Mouse (Mus musculus) ES-Bruce4 (cell line): ENCODE results near the gene Ndufs7. TPM values are rescaled to one million over a fixed set of nuclear protein-coding genes. Genes with fewer than 3 reads are reported as not detected.

ENCODE experiments used
- H3K27ac ChIP-seq: 2 replicates; pipeline ENCODE4 v1.5.1; 2012; ENCODE audit warnings: low read length, inconsistent platforms; ENCODE audit not compliant: insufficient read depth
- H3K27me3 ChIP-seq: 2 replicates; pipeline ENCODE4 v1.6.1; 2012; ENCODE audit warnings: mild to moderate bottlenecking, low read length, inconsistent platforms; ENCODE audit not compliant: control insufficient read depth, poor library complexity, insufficient read depth, severe bottlenecking
- H3K36me3 ChIP-seq: 2 replicates; pipeline ENCODE4 v1.6.1; 2012; ENCODE audit warnings: inconsistent platforms, mild to moderate bottlenecking, low read length, moderate library complexity; ENCODE audit not compliant: control insufficient read depth, poor library complexity, insufficient read depth, severe bottlenecking
- H3K4me1 ChIP-seq: one replicate; pipeline ENCODE4 v1.8.1; 2011; ENCODE audit warnings: low read length; ENCODE audit not compliant: control insufficient read depth, insufficient read depth
- H3K4me3 ChIP-seq: 2 replicates; pipeline ENCODE4 v1.5.1; 2011; ENCODE audit warnings: low read depth, mild to moderate bottlenecking, low read length
- H3K9ac ChIP-seq: 2 replicates; pipeline ENCODE4 v1.6.1; 2012; ENCODE audit warnings: low read depth, mild to moderate bottlenecking, inconsistent platforms; ENCODE audit not compliant: poor library complexity, severe bottlenecking
- H3K9me3 ChIP-seq: replicated peaks from 2 replicates; pipeline ENCODE4 v1.6.1; 2012; ENCODE audit warnings: mild to moderate bottlenecking, low read length, inconsistent platforms; ENCODE audit not compliant: control insufficient read depth, poor library complexity, insufficient read depth, severe bottlenecking
- CTCF ChIP-seq: IDR thresholded peaks from one replicate; pipeline ENCODE4 v1.8.1; 2011; ENCODE audit warnings: low read depth, low read length
- EP300 ChIP-seq: IDR thresholded peaks from 2 replicates; pipeline ENCODE4 v1.6.1; 2011; ENCODE audit warnings: low read depth, low read length; ENCODE audit not compliant: insufficient read depth
- POLR2A ChIP-seq: IDR thresholded peaks from one replicate; pipeline ENCODE4 v1.8.1; 2011; ENCODE audit warnings: low read length; ENCODE audit not compliant: insufficient read depth
- polyA plus RNA-seq: library from polyadenylated mRNA; stranded (reverse); fragments of >200 nt; gene quantifications from 2 replicates; pipeline ENCODE4 v1.2.4, GENCODE M21; 2011; ENCODE audit warnings: low read depth; ENCODE audit not compliant: missing spikeins, insufficient read depth, insufficient read length

The Ndufs7 gene
- polyA plus RNA-seq, 1 experiment, result 63.9 TPM

- H3K27me3 ChIP-seq, result no peaks in the 10 kb centered on the region
- no peak overlapping the region for H3K9ac ChIP-seq
- H3K9me3 ChIP-seq, result no peaks in the 10 kb centered on the region
- no peak overlapping the region for H3K27ac ChIP-seq
- TF ChIP-seq EP300 (no peak), CTCF (no peak)
- no peak overlapping the region for H3K4me3 ChIP-seq
- H3K4me1 ChIP-seq, result no peaks in the 10 kb centered on the region
- H3K36me3 ChIP-seq, result peaks cover 4% of the 10 kb centered on the region; the same call in 1 of the 2 replicates
Observed at GRCm38 (mm10) chr10:80258752-80259462, 10.0 kb downstream of the Ndufs7 start.

GRCm38 (mm10) chr10:80259463-80259805 lies 10.5 kb downstream of the Ndufs7 start:
- TF ChIP-seq CTCF (no peak), EP300 (no peak), POLR2A (no peak)
- Histone ChIP-seq H3K9me3 (no peaks in the 10 kb centered on the region), H3K9ac (no peak overlapping the region), H3K4me3 (no peak overlapping the region), H3K27ac (no peak overlapping the region), H3K27me3 (no peaks in the 10 kb centered on the region), H3K36me3 (peaks cover 4% of the 10 kb centered on the region; the same call in 1 of the 2 replicates), H3K4me1 (no peaks in the 10 kb centered on the region)

DNA sequence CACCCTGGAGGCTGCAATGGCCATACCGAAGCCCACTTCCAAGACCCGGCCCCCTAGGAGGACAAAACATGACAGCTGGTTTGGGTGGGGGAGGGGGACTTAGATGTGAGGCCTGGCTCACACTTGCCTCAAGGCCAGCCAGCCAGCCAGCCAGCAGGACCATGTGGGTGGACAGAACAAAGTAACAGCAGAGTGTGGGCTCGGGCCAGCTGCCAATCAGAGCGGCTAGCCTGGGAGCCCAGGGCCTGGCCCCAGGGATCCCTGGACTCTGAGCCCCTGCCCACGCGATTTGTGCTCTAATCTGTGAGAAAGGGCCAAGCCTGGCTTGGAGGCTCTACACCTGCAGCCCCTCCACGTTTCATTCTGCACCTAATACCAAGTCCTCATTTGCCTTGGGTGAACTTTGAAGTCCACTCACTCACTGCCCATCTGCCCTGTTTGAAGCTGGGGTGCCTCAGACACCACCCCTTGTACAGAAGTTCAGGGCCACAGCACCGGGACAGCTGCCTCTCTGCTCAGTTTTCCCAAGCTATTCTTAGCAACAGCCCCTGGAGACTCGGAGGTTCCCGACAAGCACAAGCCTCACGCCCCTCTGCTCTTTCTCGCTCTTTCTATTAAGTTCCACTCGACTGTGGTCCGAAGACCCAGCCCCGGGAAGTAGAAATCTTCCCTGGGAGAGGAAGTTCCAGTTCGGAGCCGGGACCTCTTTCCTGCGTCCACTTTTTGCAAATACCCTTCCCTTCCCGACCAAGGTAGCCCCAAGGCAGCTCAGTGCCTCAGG lies 11.1 kb downstream of the Ndufs7 start:
- TF ChIP-seq POLR2A, result no peak
- no peak for TF ChIP-seq EP300
- no peak for TF ChIP-seq CTCF
- H3K4me1 ChIP-seq, result no peaks in the 10 kb centered on the region

DNA sequence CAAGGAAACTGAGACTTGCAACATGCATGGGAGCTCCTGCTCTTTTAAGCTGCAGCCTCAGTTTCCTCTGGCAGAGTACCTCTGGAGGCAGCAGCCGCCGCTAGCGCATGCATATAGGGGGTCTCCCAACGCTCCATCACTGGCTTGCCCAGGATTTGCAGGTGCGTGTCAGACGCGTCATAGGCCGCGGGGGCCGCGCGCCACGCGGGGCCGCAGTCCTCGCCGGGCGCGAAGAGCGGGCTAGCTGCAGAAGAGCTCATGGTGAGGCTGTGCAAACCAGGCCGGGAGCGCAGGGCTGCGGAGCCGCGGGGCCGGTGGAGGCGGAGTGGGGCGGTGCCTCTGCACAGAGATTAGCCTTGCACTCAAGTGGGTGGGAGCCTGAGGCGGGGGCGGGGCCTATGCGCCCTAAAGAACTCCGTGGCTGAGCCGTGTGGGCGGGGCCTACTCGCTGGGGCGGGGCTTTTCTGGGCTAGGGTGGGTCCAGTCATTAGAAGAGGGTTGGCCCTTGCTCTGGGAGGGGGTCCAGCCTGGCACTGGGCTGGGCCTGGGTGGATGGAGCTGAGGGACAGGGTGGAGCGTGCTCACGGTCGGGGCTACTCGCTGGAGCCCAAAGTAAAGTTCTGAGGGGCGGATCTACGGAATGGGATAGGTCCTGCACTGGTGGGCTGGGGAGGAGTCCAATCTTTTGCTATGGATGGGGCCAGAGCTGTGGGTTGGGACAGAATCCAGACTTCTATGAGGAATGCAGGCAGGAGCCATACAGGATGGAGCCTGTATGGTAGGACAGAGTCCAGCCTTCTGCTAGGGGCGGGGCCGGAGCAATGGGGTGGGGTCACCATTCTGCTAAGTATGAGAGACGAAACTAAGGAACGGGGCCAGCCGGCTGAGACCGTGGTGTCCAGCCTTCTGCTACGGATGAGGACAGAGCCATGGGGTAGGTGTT lies 12.0 kb downstream of the Ndufs7 start, which contains the start of the genes Gamt and Dazap1:
Gamt (minus strand) TSS at position 371 of the 943 bp plus-strand sequence.
Dazap1 (plus strand) TSS at position 845 of the 943 bp plus-strand sequence.
- no peaks in the 10 kb centered on the region for H3K4me1 ChIP-seq
- H3K4me3 ChIP-seq, result peak within 1 kb of the TSS; percentile 70
- H3K9ac ChIP-seq, result peak within 1 kb of the TSS; percentile 26
- no peaks in the 10 kb centered on the region for H3K36me3 ChIP-seq
- no peaks in the 10 kb centered on the region for H3K27me3 ChIP-seq
- peak within 1 kb of the TSS; percentile 33; the same call in 1 of the 2 replicates for H3K27ac ChIP-seq
- TF ChIP-seq POLR2A, result no peak
- no peak for TF ChIP-seq CTCF
- no peak for TF ChIP-seq EP300
- no peaks in the 10 kb centered on the region for H3K9me3 ChIP-seq

More for the DNA sequence above, 11.1 kb downstream of the Ndufs7 start:
- Histone ChIP-seq H3K27ac (no peak overlapping the region), H3K4me3 (peak overlapping the region; percentile 56), H3K36me3 (peaks cover 4% of the 10 kb centered on the region; the same call in 1 of the 2 replicates), H3K27me3 (no peaks in the 10 kb centered on the region), H3K9me3 (no peaks in the 10 kb centered on the region), H3K9ac (no peak overlapping the region)

- H3K27ac ChIP-seq, result 0 out of 2 replicates have a peak overlapping the region, but pooled peaks have one; percentile 33
- H3K9me3 ChIP-seq, result no peaks in the 10 kb centered on the region
- H3K4me1 ChIP-seq, result no peaks in the 10 kb centered on the region
- peak overlapping the region; percentile 70 for H3K4me3 ChIP-seq
- peak overlapping the region; percentile 26 for H3K9ac ChIP-seq
- peak; percentile 94 for TF ChIP-seq POLR2A
- no peak for TF ChIP-seq EP300
- H3K36me3 ChIP-seq, result peaks cover 2% of the 10 kb centered on the region; the same call in 1 of the 2 replicates
- H3K27me3 ChIP-seq, result no peaks in the 10 kb centered on the region
Observed at GRCm38 (mm10) chr10:80261585-80261968, 12.7 kb downstream of the Ndufs7 start.
